Mouse (Mus musculus): ENCODE measurements at regions not wholly inside any gene's neighbourhood (a gene's known extent, or its start where the extent isn't known, plus 50 kb on each side); places are given as distances from the start of the nearest gene placed in this dataset.

GRCm38 (mm10) chr8:34364446-34365035 lies 253.0 kb upstream of the Gm10131 start:
- Histone ChIP-seq H3K4me1 (ENCODE audit: control insufficient read depth, insufficient read depth, low read length) (peaks cover 6% of the 10 kb centered on the region; the same call in 1 of the 2 replicates), H3K4me3 (ENCODE audit: insufficient read depth, low read length) (no peak overlapping the region), H3K27ac (ENCODE audit: insufficient read depth, low read length) (no peak overlapping the region)
- no peak for TF ChIP-seq POLR2A (IDR thresholded peaks at IDR 0.05; ENCODE audit: extremely low read depth, insufficient read depth, low read length)
- TF ChIP-seq CTCF (IDR thresholded peaks at IDR 0.05; ENCODE audit: extremely low read depth, insufficient read depth, low read length), result no peak

- Histone ChIP-seq H3K27ac (ENCODE audit: insufficient read depth, low read length) (no peak overlapping the region), H3K4me3 (ENCODE audit: insufficient read depth, low read length) (no peak overlapping the region), H3K4me1 (ENCODE audit: control insufficient read depth, insufficient read depth, low read length) (peaks cover 10% of the 10 kb centered on the region; the same call in 1 of the 2 replicates)
- no peak for TF ChIP-seq CTCF (IDR thresholded peaks at IDR 0.05; ENCODE audit: extremely low read depth, insufficient read depth, low read length)
- no peak for TF ChIP-seq POLR2A (IDR thresholded peaks at IDR 0.05; ENCODE audit: extremely low read depth, insufficient read depth, low read length)
Measured at GRCm38 (mm10) chr8:34363679-34364078, 252.1 kb upstream of the Gm10131 start.

- Histone ChIP-seq H3K4me3 (ENCODE audit: insufficient read depth, low read length) (no peak overlapping the region), H3K27ac (ENCODE audit: insufficient read depth, low read length) (no peak overlapping the region), H3K4me1 (ENCODE audit: control insufficient read depth, insufficient read depth, low read length) (peaks cover 10% of the 10 kb centered on the region; the same call in 1 of the 2 replicates)
- TF ChIP-seq CTCF (IDR thresholded peaks at IDR 0.05; ENCODE audit: extremely low read depth, insufficient read depth, low read length) (no peak), POLR2A (IDR thresholded peaks at IDR 0.05; ENCODE audit: extremely low read depth, insufficient read depth, low read length) (no peak)
Measured at GRCm38 (mm10) chr8:34363131-34363530, 251.6 kb upstream of the Gm10131 start.

- Histone ChIP-seq H3K4me1 (ENCODE audit: control insufficient read depth, insufficient read depth, low read length) (peaks cover 10% of the 10 kb centered on the region; the same call in 1 of the 2 replicates), H3K27ac (ENCODE audit: insufficient read depth, low read length) (no peak overlapping the region), H3K4me3 (ENCODE audit: insufficient read depth, low read length) (no peak overlapping the region)
- TF ChIP-seq POLR2A (IDR thresholded peaks at IDR 0.05; ENCODE audit: extremely low read depth, insufficient read depth, low read length) (no peak), CTCF (IDR thresholded peaks at IDR 0.05; ENCODE audit: extremely low read depth, insufficient read depth, low read length) (no peak)
Measured at GRCm38 (mm10) chr8:34361377-34361776, 249.8 kb upstream of the Gm10131 start.

GRCm38 (mm10) chr8:34359776-34360175 lies 248.2 kb upstream of the Gm10131 start:
- no peak overlapping the region for H3K4me3 ChIP-seq (ENCODE audit: insufficient read depth, low read length)
- H3K27ac ChIP-seq (ENCODE audit: insufficient read depth, low read length), result no peak overlapping the region
- peaks cover 8% of the 10 kb centered on the region; the same call in 1 of the 2 replicates for H3K4me1 ChIP-seq (ENCODE audit: control insufficient read depth, insufficient read depth, low read length)
- TF ChIP-seq POLR2A (IDR thresholded peaks at IDR 0.05; ENCODE audit: extremely low read depth, insufficient read depth, low read length) (no peak), CTCF (IDR thresholded peaks at IDR 0.05; ENCODE audit: extremely low read depth, insufficient read depth, low read length) (no peak)

- H3K4me3 ChIP-seq (ENCODE audit: insufficient read depth, low read length), result no peak overlapping the region
- H3K4me1 ChIP-seq (ENCODE audit: control insufficient read depth, insufficient read depth, low read length), result peaks cover 5% of the 10 kb centered on the region; the same call in 1 of the 2 replicates
- TF ChIP-seq POLR2A (IDR thresholded peaks at IDR 0.05; ENCODE audit: extremely low read depth, insufficient read depth, low read length) (no peak), CTCF (IDR thresholded peaks at IDR 0.05; ENCODE audit: extremely low read depth, insufficient read depth, low read length) (no peak)
- no peak overlapping the region for H3K27ac ChIP-seq (ENCODE audit: insufficient read depth, low read length)
Measured at GRCm38 (mm10) chr8:34355059-34355458, 243.5 kb upstream of the Gm10131 start.

GRCm38 (mm10) chr8:34353140-34353855 lies 241.8 kb upstream of the Gm10131 start:
- Histone ChIP-seq H3K4me3 (ENCODE audit: insufficient read depth, low read length) (no peak overlapping the region), H3K4me1 (ENCODE audit: control insufficient read depth, insufficient read depth, low read length) (no peaks in the 10 kb centered on the region), H3K27ac (ENCODE audit: insufficient read depth, low read length) (no peak overlapping the region)
- no peak for TF ChIP-seq CTCF (IDR thresholded peaks at IDR 0.05; ENCODE audit: extremely low read depth, insufficient read depth, low read length)
- no peak for TF ChIP-seq POLR2A (IDR thresholded peaks at IDR 0.05; ENCODE audit: extremely low read depth, insufficient read depth, low read length)

- Histone ChIP-seq H3K27ac (ENCODE audit: insufficient read depth, low read length) (no peak overlapping the region), H3K4me1 (ENCODE audit: control insufficient read depth, insufficient read depth, low read length) (peaks cover 3% of the 10 kb centered on the region), H3K4me3 (ENCODE audit: insufficient read depth, low read length) (no peak overlapping the region)
- TF ChIP-seq POLR2A (IDR thresholded peaks at IDR 0.05; ENCODE audit: extremely low read depth, insufficient read depth, low read length) (no peak), CTCF (IDR thresholded peaks at IDR 0.05; ENCODE audit: extremely low read depth, insufficient read depth, low read length) (no peak)
Measured at GRCm38 (mm10) chr8:34334851-34335250, 223.3 kb upstream of the Gm10131 start.

- H3K27ac ChIP-seq (ENCODE audit: insufficient read depth, low read length), result no peak overlapping the region
- TF ChIP-seq POLR2A (IDR thresholded peaks at IDR 0.05; ENCODE audit: extremely low read depth, insufficient read depth, low read length) (no peak), CTCF (IDR thresholded peaks at IDR 0.05; ENCODE audit: extremely low read depth, insufficient read depth, low read length) (no peak)
- no peak overlapping the region for H3K4me3 ChIP-seq (ENCODE audit: insufficient read depth, low read length)
- H3K4me1 ChIP-seq (ENCODE audit: control insufficient read depth, insufficient read depth, low read length), result peaks cover 3% of the 10 kb centered on the region
Measured at GRCm38 (mm10) chr8:34331673-34332072, 220.1 kb upstream of the Gm10131 start.

GRCm38 (mm10) chr8:34326614-34326965 lies 215.1 kb upstream of the Gm10131 start:
- Histone ChIP-seq H3K4me3 (ENCODE audit: insufficient read depth, low read length) (peak overlapping the region; percentile 3; the same call in 1 of the 2 replicates), H3K4me1 (ENCODE audit: control insufficient read depth, insufficient read depth, low read length) (peaks cover 1% of the 10 kb centered on the region), H3K27ac (ENCODE audit: insufficient read depth, low read length) (no peak overlapping the region)
- TF ChIP-seq CTCF (IDR thresholded peaks at IDR 0.05; ENCODE audit: extremely low read depth, insufficient read depth, low read length) (no peak), POLR2A (IDR thresholded peaks at IDR 0.05; ENCODE audit: extremely low read depth, insufficient read depth, low read length) (no peak)

All from cortical plate, adult 2 months (tissue).